Mouse (Mus musculus): Measurements from ENCODE around the gene Ptpn5.

- TF ChIP-seq CTCF (IDR thresholded peaks at IDR 0.05; ENCODE audit: low read depth, low read length) (no peak), GATA2 (IDR thresholded peaks at IDR 0.05; ENCODE audit: borderline replicate concordance, low read depth, low read length) (no peak), GATA1 (IDR thresholded peaks at IDR 0.05; ENCODE audit: borderline replicate concordance, low read length) (no peak)
Observed at GRCm38 (mm10) chr7:47067879-47068278, 65.6 kb downstream of the Ptpn5 start.
